Mouse (Mus musculus) stomach, embryonic 14.5 days (tissue): ENCODE measurements around the gene Ppp1r9b. TPM values are rescaled to one million over a fixed set of nuclear protein-coding genes. Genes with fewer than 3 reads are reported as not detected.

ENCODE experiments used
- ATAC-seq: fragments of 200-750 bp; cut with Nextera tagmentation; 2 replicates; pipeline ENCODE4 v1.8.0; 2017; ENCODE audit warnings: low read depth, moderate TSS enrichment; ENCODE audit not compliant: insufficient number of reproducible peaks, insufficient read depth, low FRiP score
- H3K27ac ChIP-seq: fragments of 300-500 bp; sonication (generic); 2 replicates; pipeline ENCODE4 v1.5.1; 2014; ENCODE audit warnings: mild to moderate bottlenecking, low read length, moderate library complexity, mixed read lengths
- H3K27me3 ChIP-seq: fragments of 300-500 bp; sonication (generic); 2 replicates; pipeline ENCODE4 v1.6.1; 2014; ENCODE audit warnings: low read length, control low read depth, mixed read lengths; ENCODE audit not compliant: control insufficient read depth, insufficient read depth
- H3K36me3 ChIP-seq: fragments of 300-500 bp; sonication (generic); 2 replicates; pipeline ENCODE4 v1.6.1; 2014; ENCODE audit warnings: mild to moderate bottlenecking, control low read depth, low read length, moderate library complexity, mixed read lengths; ENCODE audit not compliant: control insufficient read depth, insufficient read depth
- H3K4me1 ChIP-seq: fragments of 300-500 bp; sonication (generic); 2 replicates; pipeline ENCODE4 v1.6.1; 2014; ENCODE audit warnings: low read length, control low read depth, mixed read lengths; ENCODE audit not compliant: control insufficient read depth, insufficient read depth
- H3K4me2 ChIP-seq: fragments of 300-500 bp; sonication (generic); replicated peaks from 2 replicates; pipeline ENCODE4 v1.6.1; 2014; ENCODE audit warnings: low read depth, low read length, control low read depth
- H3K4me3 ChIP-seq: fragments of 300-500 bp; sonication (generic); 2 replicates; pipeline ENCODE4 v1.5.1; 2014; ENCODE audit warnings: low read depth, low read length, control low read depth
- H3K9ac ChIP-seq: fragments of 300-500 bp; sonication (generic); replicated peaks from 2 replicates; pipeline ENCODE4 v1.6.1; 2014; ENCODE audit warnings: low read depth, mild to moderate bottlenecking, control low read depth, low read length, moderate library complexity, mixed read lengths
- H3K9me3 ChIP-seq: fragments of 300-500 bp; sonication (generic); 2 replicates; pipeline ENCODE4 v1.6.1; 2016; ENCODE audit warnings: low read depth, low read length, control low read depth; ENCODE audit not compliant: control insufficient read depth
- WGBS: fragments of 180-500 bp; shearing (Covaris S2); extraction: QIAGEN DNeasy Blood & Tissue Kit; methylation state at CpG from one replicate; pipeline ENCODE4 v1.1.7; 2014; 5-methylcytosine and 5-hydroxymethylcytosine counted together
- polyA plus RNA-seq: library from polyadenylated mRNA; unstranded; fragments of >200 nt; fragmentation: Nextera tagmentation; extraction: Ambion mirVana; gene quantifications from 2 replicates; pipeline ENCODE4 v1.2.1, GENCODE M21; 2014

Gene Ppp1r9b
- polyA plus RNA-seq, 1 experiment from 2014 or later = 14.4 TPM

GRCm38 (mm10) chr11:95004937-95005198, 14.0 kb downstream of the Ppp1r9b start:
- ATAC-seq = no peak
- H3K4me1 ChIP-seq = peaks cover 15% of the 10 kb centered on the region; the same call in 1 of the 2 replicates
- no peak overlapping the region for H3K9ac ChIP-seq
- no peak overlapping the region for H3K27ac ChIP-seq
- H3K9me3 ChIP-seq = no peaks in the 10 kb centered on the region
- H3K36me3 ChIP-seq = peaks cover 45% of the 10 kb centered on the region
- no peaks in the 10 kb centered on the region for H3K27me3 ChIP-seq
- no peak overlapping the region for H3K4me2 ChIP-seq
- 75% methylated on average over 6 of the region's 6 CpGs for WGBS
- H3K4me3 ChIP-seq = no peak overlapping the region

GRCm38 (mm10) chr11:95006038-95006437, 15.2 kb downstream of the Ppp1r9b start:
- WGBS = 30% methylated on average over 4 of the region's 4 CpGs
- no peak overlapping the region for H3K4me3 ChIP-seq
- H3K4me1 ChIP-seq = peaks cover 11% of the 10 kb centered on the region; the same call in 1 of the 2 replicates

GRCm38 (mm10) chr11:95006525-95007219, 15.8 kb downstream of the Ppp1r9b start:
- peaks cover 35% of the 10 kb centered on the region for H3K36me3 ChIP-seq
- H3K27ac ChIP-seq = peak overlapping the region; percentile 69
- H3K9me3 ChIP-seq = no peaks in the 10 kb centered on the region
- peak overlapping the region; percentile 49; the same call in 1 of the 2 replicates for H3K9ac ChIP-seq
- no peaks in the 10 kb centered on the region for H3K27me3 ChIP-seq
- H3K4me3 ChIP-seq = peak overlapping the region; percentile 34
- peak; percentile 38; the same call in 1 of the 2 replicates for ATAC-seq
- H3K4me2 ChIP-seq = peak overlapping the region; percentile 59
- WGBS = under 1% methylated on average over 27 of the region's 27 CpGs
- peaks cover 14% of the 10 kb centered on the region for H3K4me1 ChIP-seq

More at GRCm38 (mm10) chr11:95006038-95006437, 15.2 kb downstream of the Ppp1r9b start:
- peak overlapping the region; percentile 59 for H3K4me2 ChIP-seq
- H3K27ac ChIP-seq = no peak overlapping the region
- peaks cover 38% of the 10 kb centered on the region for H3K36me3 ChIP-seq
- H3K9ac ChIP-seq = no peak overlapping the region
- ATAC-seq = no peak
- H3K27me3 ChIP-seq = no peaks in the 10 kb centered on the region
- H3K9me3 ChIP-seq = no peaks in the 10 kb centered on the region

GRCm38 (mm10) chr11:95007418-95007817, 16.6 kb downstream of the Ppp1r9b start:
- Histone ChIP-seq H3K27me3 (no peaks in the 10 kb centered on the region), H3K9me3 (no peaks in the 10 kb centered on the region), H3K36me3 (peaks cover 27% of the 10 kb centered on the region), H3K27ac (peak overlapping the region; percentile 69), H3K4me1 (peaks cover 21% of the 10 kb centered on the region), H3K4me2 (peak overlapping the region; percentile 59; the same call in 1 of the 2 replicates), H3K9ac (0 out of 2 replicates have a peak overlapping the region, but pooled peaks have one; percentile 49), H3K4me3 (no peak overlapping the region)
- ATAC-seq = no peak
- 53% methylated on average over 3 of the region's 3 CpGs for WGBS

GRCm38 (mm10) chr11:95008661-95009628, 18.1 kb downstream of the Ppp1r9b start:
- no peak for ATAC-seq
- Histone ChIP-seq H3K9ac (peak overlapping the region; percentile 72), H3K4me2 (peak overlapping the region; percentile 62), H3K36me3 (peaks cover 14% of the 10 kb centered on the region; the same call in 1 of the 2 replicates), H3K4me3 (peak overlapping the region; percentile 67), H3K9me3 (no peaks in the 10 kb centered on the region), H3K27me3 (no peaks in the 10 kb centered on the region), H3K27ac (peak overlapping the region; percentile 92), H3K4me1 (peaks cover 22% of the 10 kb centered on the region)
- WGBS = 30% methylated on average over 15 of the region's 15 CpGs

DNA sequence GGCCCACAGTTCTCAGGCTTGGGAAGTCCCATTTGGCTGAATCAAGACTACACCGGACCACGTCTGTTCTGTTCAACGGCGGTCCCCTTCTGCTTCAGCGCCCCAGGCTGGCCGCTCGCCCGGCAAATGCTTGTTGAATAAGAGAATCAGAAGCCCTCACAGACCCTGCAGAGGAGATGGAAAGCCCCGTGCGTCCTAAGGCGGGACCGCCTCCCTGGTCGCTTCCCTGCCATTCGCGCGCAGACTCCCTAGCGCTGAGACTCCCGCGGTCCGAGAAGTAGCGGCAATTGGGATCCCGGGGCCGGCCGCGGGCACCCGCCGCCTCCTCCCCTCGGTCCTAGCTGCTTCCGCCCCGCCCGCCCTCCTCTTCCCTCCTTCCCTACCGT, 18.8 kb downstream of the Ppp1r9b start, which contains the start of gene Samd14:
Samd14 (plus strand) TSS at position 251 of the 386 bp plus-strand sequence.
- Histone ChIP-seq H3K9ac (peak within 1 kb of the TSS; percentile 72), H3K4me1 (peaks cover 22% of the 10 kb centered on the region), H3K4me2 (peak within 1 kb of the TSS; percentile 62), H3K4me3 (peak within 1 kb of the TSS; percentile 67), H3K9me3 (no peaks in the 10 kb centered on the region), H3K27me3 (no peaks in the 10 kb centered on the region), H3K27ac (peak within 1 kb of the TSS; percentile 92), H3K36me3 (peaks cover 14% of the 10 kb centered on the region; the same call in 1 of the 2 replicates)
- ATAC-seq = peak; percentile 73; the same call in 1 of the 2 replicates
- under 1% methylated on average over 31 of the region's 32 CpGs for WGBS

DNA sequence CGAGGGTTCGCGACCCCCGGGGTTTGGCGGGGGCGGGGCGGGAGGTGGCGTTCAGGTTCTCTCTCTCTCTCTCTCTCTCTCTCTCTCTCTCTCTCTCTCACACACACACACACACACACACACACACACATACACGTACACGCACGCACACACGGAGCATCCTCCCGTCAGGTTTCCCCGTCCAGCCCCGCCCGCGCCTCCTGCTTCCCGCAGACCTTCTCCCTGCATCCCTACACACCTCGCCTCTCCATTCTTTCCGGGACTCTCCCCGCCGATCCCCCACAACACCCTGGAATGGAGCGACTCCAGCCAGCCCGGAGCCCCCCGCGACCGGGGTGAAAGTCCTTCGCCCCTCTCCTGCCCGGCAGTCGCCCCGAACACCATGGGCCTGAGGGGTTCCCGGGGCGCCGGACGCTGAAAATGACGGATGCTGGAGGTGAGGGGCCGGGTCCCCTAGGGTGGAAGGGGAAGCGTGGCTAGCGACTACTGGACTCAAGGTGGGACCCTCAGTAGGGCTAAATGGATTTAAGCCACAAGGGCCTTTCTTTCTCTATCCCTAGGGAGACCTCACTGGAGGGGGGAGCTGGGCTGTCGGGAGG, 19.4 kb downstream of the Ppp1r9b start:
- peaks cover 22% of the 10 kb centered on the region for H3K4me1 ChIP-seq

More for the DNA sequence above, 19.4 kb downstream of the Ppp1r9b start:
- ATAC-seq = no peak
- peak overlapping the region; percentile 72 for H3K9ac ChIP-seq
- H3K4me3 ChIP-seq = peak overlapping the region; percentile 67
- H3K4me2 ChIP-seq = peak overlapping the region; percentile 62
- H3K36me3 ChIP-seq = peaks cover 9% of the 10 kb centered on the region; the same call in 1 of the 2 replicates
- H3K9me3 ChIP-seq = no peaks in the 10 kb centered on the region
- WGBS = 1% methylated on average over 33 of the region's 40 CpGs
- H3K27ac ChIP-seq = peak overlapping the region; percentile 92
- no peaks in the 10 kb centered on the region for H3K27me3 ChIP-seq
